Mouse (Mus musculus): ENCODE measurements around the gene Bcl6b.

GRCm38 (mm10) chr11:70229260-70230010 is at the start of gene Bcl6b:
- no peak for TF ChIP-seq POLR2A (IDR thresholded peaks at IDR 0.05; ENCODE audit: borderline replicate concordance, extremely low read depth, insufficient read depth, insufficient read length, poor library complexity, severe bottlenecking)
- no peak for TF ChIP-seq CTCF (IDR thresholded peaks at IDR 0.05; ENCODE audit: borderline replicate concordance, extremely low read depth, insufficient read depth, insufficient read length)
